Mouse (Mus musculus) embryonic facial prominence, embryonic 12.5 days (tissue): ENCODE results near the gene Gm10309. TPM values are rescaled to one million over a fixed set of nuclear protein-coding genes. Genes with fewer than 3 reads are reported as not detected.

Experiments
- ATAC-seq: fragments of 200-750 bp; cut with Nextera tagmentation; 2 replicates; pipeline ENCODE4 v1.8.0; 2017; ENCODE audit not compliant: insufficient number of reproducible peaks, insufficient read depth, low FRiP score, low TSS enrichment
- H3K27ac ChIP-seq: fragments of 300-500 bp; sonication (generic); 2 replicates; pipeline ENCODE4 v1.5.1; 2016; ENCODE audit warnings: mild to moderate bottlenecking
- H3K27me3 ChIP-seq: fragments of 300-500 bp; sonication (generic); 2 replicates; pipeline ENCODE4 v1.6.1; 2016; ENCODE audit warnings: mild to moderate bottlenecking, moderate library complexity
- H3K36me3 ChIP-seq: fragments of 300-500 bp; sonication (generic); 2 replicates; pipeline ENCODE4 v1.6.1; 2016; ENCODE audit warnings: mild to moderate bottlenecking
- H3K4me1 ChIP-seq: fragments of 300-500 bp; sonication (generic); 2 replicates; pipeline ENCODE4 v1.6.1; 2016
- H3K4me2 ChIP-seq: fragments of 300-500 bp; sonication (generic); replicated peaks from 2 replicates; pipeline ENCODE4 v1.6.1; 2016; ENCODE audit warnings: mild to moderate bottlenecking, moderate library complexity
- H3K4me3 ChIP-seq: fragments of 300-500 bp; sonication (generic); 2 replicates; pipeline ENCODE4 v1.5.1; 2016; ENCODE audit warnings: mild to moderate bottlenecking
- H3K9ac ChIP-seq: fragments of 300-500 bp; sonication (generic); 2 replicates; pipeline ENCODE4 v1.6.1; 2016; ENCODE audit warnings: mild to moderate bottlenecking, moderate library complexity
- H3K9me3 ChIP-seq: fragments of 300-500 bp; sonication (generic); 2 replicates; pipeline ENCODE4 v1.6.1; 2016; ENCODE audit warnings: mild to moderate bottlenecking, moderate library complexity
- WGBS: fragments of 180-500 bp; shearing (Covaris S2); methylation state at CpG from one replicate; pipeline ENCODE4 v1.1.7; 2016; 5-methylcytosine and 5-hydroxymethylcytosine counted together
- polyA plus RNA-seq: library from polyadenylated mRNA; unstranded; fragments of >200 nt; fragmentation: Nextera tagmentation; extraction: Ambion mirVana; gene quantifications from 2 replicates; pipeline ENCODE4 v1.2.1, GENCODE M21; 2016

The Gm10309 gene
- polyA plus RNA-seq, 1 experiment from 2014 or later: 0.36 TPM

DNA sequence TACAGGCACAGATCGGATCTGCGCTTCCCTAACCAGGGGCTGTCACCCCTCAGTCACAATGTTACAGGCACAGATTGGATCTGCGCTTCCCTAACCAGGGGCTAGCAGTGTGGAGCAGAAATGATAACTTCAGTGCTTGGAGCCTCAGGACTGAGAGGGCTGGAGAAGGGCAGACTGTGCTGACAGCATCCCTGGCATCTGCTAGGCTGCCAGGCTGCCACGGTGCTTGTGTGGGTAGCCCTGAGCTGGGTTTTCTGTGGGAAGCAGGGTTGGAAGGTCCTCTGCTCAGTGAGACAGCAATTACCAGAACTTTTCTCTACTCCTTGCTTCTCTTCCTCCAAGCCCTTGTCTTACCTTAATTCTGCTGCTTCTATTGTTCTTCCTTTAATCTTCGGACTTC, 37.1 kb downstream of the Gm10309 start:
- H3K9ac ChIP-seq: no peak overlapping the region
- H3K27ac ChIP-seq: no peak overlapping the region
- no peak overlapping the region for H3K4me3 ChIP-seq
- no peaks in the 10 kb centered on the region for H3K9me3 ChIP-seq
- no peaks in the 10 kb centered on the region for H3K36me3 ChIP-seq
- H3K4me1 ChIP-seq: peaks cover 11% of the 10 kb centered on the region
- no peak overlapping the region for H3K4me2 ChIP-seq
- H3K27me3 ChIP-seq: no peaks in the 10 kb centered on the region
- no peak for ATAC-seq
- WGBS: 68% methylated on average over 5 of the region's 5 CpGs

DNA sequence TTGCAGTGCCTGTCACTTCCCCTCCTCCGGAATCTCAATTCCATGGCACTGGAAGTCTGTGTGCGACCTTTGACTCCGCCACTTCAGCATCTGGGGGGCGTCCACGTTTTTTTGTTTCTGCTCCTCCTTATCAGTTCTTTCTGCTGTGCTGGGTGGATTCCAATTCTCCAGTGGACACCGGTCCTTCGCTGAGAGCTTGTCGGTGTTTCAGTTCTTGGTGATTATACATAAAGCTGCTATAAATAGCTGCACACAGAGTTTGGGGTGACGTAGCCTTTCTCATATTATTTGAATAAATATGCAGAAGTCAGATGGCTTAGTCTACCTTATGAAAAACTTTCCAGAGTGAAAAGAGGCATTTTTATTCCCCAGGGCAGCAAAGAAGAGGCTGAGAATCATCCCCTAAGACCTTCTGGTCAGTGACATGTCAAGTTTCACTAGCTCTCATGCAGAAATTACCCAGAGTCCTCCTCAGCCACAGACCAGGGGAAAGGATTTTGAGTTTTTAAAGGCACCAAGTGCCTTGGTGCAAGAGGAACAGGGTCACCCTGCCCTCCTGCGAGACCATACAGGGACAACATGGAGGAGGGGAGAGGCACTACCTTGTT, 37.6 kb downstream of the Gm10309 start:
- Histone ChIP-seq H3K9me3 (no peaks in the 10 kb centered on the region), H3K4me2 (no peak overlapping the region), H3K27ac (no peak overlapping the region), H3K27me3 (no peaks in the 10 kb centered on the region), H3K4me1 (peaks cover 11% of the 10 kb centered on the region), H3K9ac (no peak overlapping the region), H3K36me3 (no peaks in the 10 kb centered on the region), H3K4me3 (no peak overlapping the region)
- ATAC-seq: no peak
- 53% methylated on average over 10 of the region's 10 CpGs for WGBS

DNA sequence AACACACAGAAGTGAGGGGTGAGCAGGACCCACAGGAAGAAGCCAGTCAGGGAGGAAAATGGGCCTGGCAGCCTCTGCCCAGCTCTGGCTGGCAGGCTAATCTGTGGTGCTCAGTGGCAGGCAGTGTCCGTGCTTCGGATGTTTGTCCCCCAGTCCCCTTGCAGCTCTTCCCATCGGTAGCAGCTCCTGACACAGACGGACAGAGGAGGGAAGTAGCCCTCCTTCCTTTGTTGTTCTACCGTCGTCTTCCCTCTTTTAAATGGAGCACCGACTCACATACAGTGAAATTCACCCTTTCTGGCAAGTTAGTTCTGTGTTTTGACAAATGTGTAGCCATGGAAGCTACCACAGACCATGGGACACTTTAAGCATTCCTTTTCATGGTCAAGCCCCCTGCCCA, 38.2 kb downstream of the Gm10309 start:
- 43% methylated on average over 7 of the region's 7 CpGs for WGBS
- no peak overlapping the region for H3K4me3 ChIP-seq
- H3K27me3 ChIP-seq: no peaks in the 10 kb centered on the region

DNA sequence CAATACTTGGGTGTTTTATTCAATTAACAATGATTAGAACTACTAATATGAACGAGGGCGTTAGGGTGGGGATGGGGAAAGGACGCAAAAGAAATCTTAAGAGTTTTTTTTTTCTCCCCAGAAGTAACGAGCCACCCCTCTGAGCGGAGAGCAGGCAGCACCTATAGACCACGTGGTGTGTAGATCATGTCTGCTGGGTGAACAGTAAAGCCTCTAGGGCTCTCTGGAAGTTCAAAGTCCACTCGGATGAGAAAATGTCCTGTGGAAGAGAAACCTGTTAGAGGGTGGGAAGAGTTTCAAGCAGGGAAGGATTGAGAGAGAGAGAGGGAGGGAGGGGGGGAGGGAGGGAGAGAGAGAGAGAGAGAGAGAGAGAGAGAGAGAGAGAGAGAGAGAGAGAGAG, 38.6 kb downstream of the Gm10309 start:
- H3K27me3 ChIP-seq: no peaks in the 10 kb centered on the region
- H3K9ac ChIP-seq: no peak overlapping the region
- WGBS: 78% methylated on average over 7 of the region's 7 CpGs
- no peaks in the 10 kb centered on the region for H3K36me3 ChIP-seq
- no peaks in the 10 kb centered on the region for H3K9me3 ChIP-seq
- H3K4me2 ChIP-seq: no peak overlapping the region
- no peak overlapping the region for H3K4me3 ChIP-seq
- H3K4me1 ChIP-seq: peaks cover 11% of the 10 kb centered on the region
- no peak overlapping the region for H3K27ac ChIP-seq
- ATAC-seq: no peak

More for the DNA sequence above, 38.2 kb downstream of the Gm10309 start:
- H3K9ac ChIP-seq: no peak overlapping the region
- no peaks in the 10 kb centered on the region for H3K36me3 ChIP-seq
- peaks cover 11% of the 10 kb centered on the region for H3K4me1 ChIP-seq
- no peak overlapping the region for H3K4me2 ChIP-seq
- no peak overlapping the region for H3K27ac ChIP-seq
- H3K9me3 ChIP-seq: no peaks in the 10 kb centered on the region
- no peak for ATAC-seq

DNA sequence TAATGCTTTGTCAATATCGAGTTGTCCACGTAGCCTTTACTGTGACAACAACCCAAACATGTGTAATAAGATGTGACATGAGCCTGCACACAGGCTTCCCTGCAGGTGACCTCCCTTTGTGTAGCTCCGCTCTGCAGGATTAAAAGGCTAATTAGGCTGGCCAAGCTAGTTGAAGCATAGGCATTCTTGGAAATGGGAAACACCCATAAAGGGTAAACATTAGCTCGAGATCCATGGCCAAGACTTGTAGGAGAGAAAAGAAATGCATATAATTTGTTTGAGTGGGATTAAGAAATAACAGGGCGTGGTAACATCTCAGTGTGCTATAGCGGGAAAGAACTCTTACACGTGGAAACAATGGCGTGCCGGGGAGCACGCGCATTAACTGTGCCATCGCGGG, 39.2 kb downstream of the Gm10309 start:
- Histone ChIP-seq H3K27ac (no peak overlapping the region), H3K4me1 (peaks cover 11% of the 10 kb centered on the region), H3K9me3 (no peaks in the 10 kb centered on the region), H3K27me3 (no peaks in the 10 kb centered on the region), H3K36me3 (no peaks in the 10 kb centered on the region), H3K4me2 (no peak overlapping the region), H3K4me3 (no peak overlapping the region), H3K9ac (no peak overlapping the region)
- WGBS: 75% methylated on average over 13 of the region's 13 CpGs
- ATAC-seq: no peak

DNA sequence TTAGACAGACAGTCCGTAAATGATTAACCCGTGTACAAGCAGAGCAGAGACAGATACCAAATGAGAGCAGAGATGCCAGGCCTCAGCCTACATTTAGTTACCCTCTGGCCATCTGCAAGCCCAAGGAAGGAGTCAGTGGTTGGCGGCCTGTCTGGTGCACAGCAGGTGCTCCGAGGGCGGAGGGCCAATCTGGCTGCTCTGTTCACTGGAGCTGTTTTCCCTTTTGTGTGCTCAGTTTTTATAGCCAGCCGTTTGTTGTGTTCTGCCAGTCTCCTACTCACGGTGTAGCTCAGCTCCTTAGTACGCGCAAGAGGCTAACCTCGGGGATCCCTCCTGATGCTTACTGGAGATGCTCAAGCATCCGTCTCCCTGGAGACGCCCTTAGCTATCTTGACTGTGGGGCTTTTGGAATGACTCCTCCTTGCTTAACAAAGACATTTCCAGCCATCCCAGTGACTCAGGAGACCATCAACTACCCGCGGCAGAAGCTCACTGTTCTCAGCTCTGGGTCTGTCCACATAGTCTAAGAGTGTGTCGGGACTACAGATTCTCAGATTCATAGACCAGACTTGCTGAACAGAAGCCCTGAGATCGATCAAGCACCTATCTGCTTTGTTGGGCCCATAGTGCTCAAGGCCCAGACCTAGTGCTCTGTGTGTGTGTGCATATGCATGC, 40.2 kb downstream of the Gm10309 start:
- Histone ChIP-seq H3K4me1 (peaks cover 11% of the 10 kb centered on the region), H3K27me3 (no peaks in the 10 kb centered on the region), H3K9ac (no peak overlapping the region), H3K4me3 (no peak overlapping the region), H3K36me3 (no peaks in the 10 kb centered on the region), H3K4me2 (no peak overlapping the region), H3K9me3 (no peaks in the 10 kb centered on the region), H3K27ac (no peak overlapping the region)
- no peak for ATAC-seq
- WGBS: 77% methylated on average over 16 of the region's 16 CpGs

DNA sequence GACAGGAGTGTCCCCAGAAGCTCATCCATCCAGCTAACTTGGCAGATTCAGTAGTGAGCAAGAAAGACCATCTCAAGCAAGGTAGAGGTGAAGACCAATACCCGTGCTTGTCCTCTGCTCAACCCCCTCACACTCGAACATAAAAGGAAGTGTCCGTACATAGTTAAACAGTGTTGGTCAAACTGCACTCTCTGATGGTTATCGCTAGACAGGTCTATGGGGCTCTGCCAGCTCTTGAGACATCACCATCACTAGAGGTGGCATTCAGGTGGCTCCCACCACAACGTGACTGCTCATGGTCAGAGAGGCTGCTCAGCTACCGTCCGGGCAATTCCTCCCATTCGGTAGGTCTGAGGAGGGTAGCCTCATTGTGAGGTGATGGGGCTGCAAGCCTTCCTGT, 40.8 kb downstream of the Gm10309 start:
- H3K9ac ChIP-seq: no peak overlapping the region
- H3K9me3 ChIP-seq: no peaks in the 10 kb centered on the region
- ATAC-seq: no peak
- no peaks in the 10 kb centered on the region for H3K36me3 ChIP-seq
- H3K4me3 ChIP-seq: no peak overlapping the region
- H3K27me3 ChIP-seq: no peaks in the 10 kb centered on the region
- no peak overlapping the region for H3K27ac ChIP-seq
- H3K4me1 ChIP-seq: peaks cover 7% of the 10 kb centered on the region
- 92% methylated on average over 8 of the region's 8 CpGs for WGBS
- H3K4me2 ChIP-seq: no peak overlapping the region

DNA sequence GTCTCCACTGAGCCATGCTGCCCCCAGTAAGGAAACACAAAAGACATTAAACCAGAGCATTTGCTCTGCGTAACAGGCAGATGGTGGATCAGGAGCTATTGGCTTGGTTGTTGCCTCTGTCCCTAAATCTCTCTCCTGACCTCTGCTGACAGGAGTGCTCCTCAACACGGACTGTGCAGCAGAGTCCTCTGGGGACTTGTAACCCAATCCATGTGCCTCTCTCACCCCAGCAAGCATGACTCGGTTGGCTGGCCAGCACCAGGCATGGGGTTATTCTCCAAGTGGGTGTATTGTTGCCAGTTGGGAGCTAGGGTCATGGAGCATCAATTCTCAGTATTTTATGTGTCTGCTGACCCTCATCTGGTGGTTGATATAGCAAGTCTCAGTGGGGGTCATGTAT, 41.7 kb downstream of the Gm10309 start:
- Histone ChIP-seq H3K27me3 (no peaks in the 10 kb centered on the region), H3K9ac (no peak overlapping the region), H3K9me3 (no peaks in the 10 kb centered on the region), H3K4me1 (peaks cover 3% of the 10 kb centered on the region; the same call in 1 of the 2 replicates), H3K27ac (no peak overlapping the region), H3K36me3 (no peaks in the 10 kb centered on the region), H3K4me2 (no peak overlapping the region), H3K4me3 (no peak overlapping the region)
- WGBS: 49% methylated on average over 3 of the region's 3 CpGs
- ATAC-seq: no peak

DNA sequence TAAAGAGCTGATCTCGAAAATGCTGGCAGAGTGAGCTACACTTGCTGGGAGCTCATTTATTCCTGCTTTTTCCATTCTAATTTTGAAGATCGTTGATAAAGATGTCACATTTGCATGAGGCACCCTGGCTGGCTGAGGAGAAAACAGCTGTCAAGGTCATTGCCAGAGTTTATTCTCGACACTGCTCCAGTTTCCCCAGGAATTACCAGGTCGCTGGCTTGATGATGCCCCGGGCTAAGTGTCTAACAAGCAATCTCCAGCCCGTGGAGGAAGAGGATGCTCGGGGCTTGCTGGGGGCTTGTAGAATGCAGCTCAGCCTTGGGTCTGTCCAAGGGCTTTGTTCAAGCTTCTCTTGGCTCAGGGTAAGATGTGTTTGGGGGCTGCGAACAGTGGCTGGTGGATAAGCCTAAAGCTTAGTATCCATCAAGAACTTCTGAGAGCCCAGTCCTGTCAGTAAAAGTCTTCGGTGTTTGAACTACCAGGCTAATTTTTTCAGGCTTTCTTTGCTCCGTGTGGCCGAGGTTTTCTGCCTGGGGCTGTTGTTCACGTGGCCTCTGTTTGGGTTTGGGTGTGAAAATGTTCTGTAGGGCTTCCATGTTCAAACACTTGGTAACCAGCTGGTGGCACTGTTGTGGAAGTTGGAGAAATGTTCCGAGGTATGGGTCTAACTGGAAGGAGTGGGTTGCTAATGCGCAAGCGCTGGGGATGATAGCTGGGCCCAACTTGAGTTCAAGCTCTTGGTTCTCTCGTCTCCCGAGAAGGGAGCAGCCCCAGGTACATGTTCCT, 44.2 kb downstream of the Gm10309 start:
- Histone ChIP-seq H3K27me3 (no peaks in the 10 kb centered on the region), H3K4me3 (no peak overlapping the region), H3K4me1 (0 out of 2 replicates have a peak, but pooled peaks cover 4% of the 10 kb centered on the region), H3K36me3 (no peaks in the 10 kb centered on the region), H3K9ac (no peak overlapping the region), H3K4me2 (no peak overlapping the region), H3K9me3 (no peaks in the 10 kb centered on the region), H3K27ac (no peak overlapping the region)
- 66% methylated on average over 17 of the region's 17 CpGs for WGBS
- ATAC-seq: no peak

DNA sequence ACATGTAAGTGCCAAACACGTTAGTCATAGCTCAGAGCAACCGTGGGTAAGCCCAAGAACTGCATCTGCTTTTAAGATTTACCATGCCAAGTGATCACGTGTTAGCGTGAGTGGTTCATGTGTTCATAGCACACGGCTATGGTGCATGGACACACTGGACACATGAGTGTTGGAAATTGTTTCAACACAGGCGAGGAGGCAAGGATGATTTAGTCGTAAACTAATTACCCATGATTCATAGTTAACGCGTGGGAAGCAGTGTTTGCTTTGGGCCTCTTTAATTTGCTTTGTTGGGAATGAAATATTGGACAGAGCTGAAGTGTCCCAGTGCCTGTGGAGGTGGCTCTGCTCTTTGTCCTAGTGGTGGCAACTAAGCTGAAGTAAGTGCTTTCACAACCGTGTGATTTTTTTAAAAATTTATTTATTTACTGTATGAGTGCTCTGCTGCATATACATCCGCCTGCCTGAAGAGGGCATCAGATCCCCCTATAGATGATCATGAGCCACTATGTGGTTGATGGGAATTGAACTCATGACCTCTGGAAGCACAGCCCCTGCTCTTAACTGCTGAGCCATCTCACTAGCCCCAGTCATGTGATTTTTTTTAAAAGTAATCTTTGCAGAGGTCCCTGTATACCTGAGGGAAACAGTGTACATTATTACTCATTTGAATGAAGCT, 46.6 kb downstream of the Gm10309 start:
- Histone ChIP-seq H3K4me2 (no peak overlapping the region), H3K9ac (no peak overlapping the region), H3K9me3 (no peaks in the 10 kb centered on the region), H3K36me3 (no peaks in the 10 kb centered on the region), H3K27ac (no peak overlapping the region), H3K27me3 (no peaks in the 10 kb centered on the region), H3K4me1 (0 out of 2 replicates have a peak, but pooled peaks cover 4% of the 10 kb centered on the region), H3K4me3 (no peak overlapping the region)
- 79% methylated on average over 11 of the region's 11 CpGs for WGBS
- ATAC-seq: no peak

DNA sequence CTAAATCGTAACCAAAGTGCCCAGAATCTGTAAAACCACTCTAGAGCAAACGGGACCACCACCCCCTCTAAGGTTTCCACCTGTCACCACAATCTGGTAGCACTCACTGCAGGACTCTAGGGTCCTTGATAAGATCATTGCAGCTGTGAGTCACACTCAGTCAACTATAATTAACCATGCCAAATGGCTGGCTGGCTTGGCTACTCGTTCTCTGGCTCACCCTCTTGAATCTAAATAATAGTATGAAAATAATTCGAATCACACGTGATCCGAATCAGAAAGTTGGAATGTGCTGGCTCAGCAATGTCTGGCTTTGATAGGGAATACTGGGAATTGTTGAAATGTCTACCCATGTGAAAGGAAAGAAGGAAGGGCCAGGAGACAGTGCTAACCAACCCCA, 48.5 kb downstream of the Gm10309 start:
- Histone ChIP-seq H3K9ac (no peak overlapping the region), H3K36me3 (no peaks in the 10 kb centered on the region), H3K9me3 (no peaks in the 10 kb centered on the region), H3K4me1 (0 out of 2 replicates have a peak, but pooled peaks cover 4% of the 10 kb centered on the region), H3K4me3 (no peak overlapping the region), H3K27me3 (no peaks in the 10 kb centered on the region), H3K4me2 (no peak overlapping the region), H3K27ac (no peak overlapping the region)
- 63% methylated on average over 6 of the region's 6 CpGs for WGBS
- ATAC-seq: no peak
